Mouse (Mus musculus) liver, postnatal 0 days (tissue): ENCODE data around the gene Lin52.
A peak's percentile ranks its signal among the peaks of the same experiment; 100 is the strongest.

Experiments
- CTCF ChIP-seq: sonication (generic); IDR thresholded peaks from 2 replicates; pipeline ENCODE4 v1.5.1; 2016; ENCODE audit warnings: antibody characterized with exemption, low read depth
- EP300 ChIP-seq: IDR thresholded peaks from 2 replicates; pipeline ENCODE4 v1.6.1; 2016; ENCODE audit warnings: antibody characterized with exemption, low read depth, mild to moderate bottlenecking

- TF ChIP-seq CTCF, result no peak
- TF ChIP-seq EP300, result peak; percentile 59; the same call in 1 of the 2 replicates
Observed at GRCm38 (mm10) chr12:84450351-84450717, 888 bp upstream of the Lin52 start.
